Mouse (Mus musculus) heart, adult 2 months (tissue): ENCODE results near the gene Il1rap.

Experiments
- CTCF ChIP-seq: fragments of 200-600 bp; IDR thresholded peaks from 2 replicates; pipeline ENCODE4 v1.8.1; 2022; ENCODE audit warnings: antibody characterized with exemption, mild to moderate bottlenecking, moderate library complexity
- EP300 ChIP-seq: fragments of 200-500 bp; IDR thresholded peaks from 2 replicates; pipeline ENCODE4 v1.6.1; 2011; ENCODE audit warnings: low read depth, low read length, control low read depth; ENCODE audit not compliant: insufficient read depth

DNA sequence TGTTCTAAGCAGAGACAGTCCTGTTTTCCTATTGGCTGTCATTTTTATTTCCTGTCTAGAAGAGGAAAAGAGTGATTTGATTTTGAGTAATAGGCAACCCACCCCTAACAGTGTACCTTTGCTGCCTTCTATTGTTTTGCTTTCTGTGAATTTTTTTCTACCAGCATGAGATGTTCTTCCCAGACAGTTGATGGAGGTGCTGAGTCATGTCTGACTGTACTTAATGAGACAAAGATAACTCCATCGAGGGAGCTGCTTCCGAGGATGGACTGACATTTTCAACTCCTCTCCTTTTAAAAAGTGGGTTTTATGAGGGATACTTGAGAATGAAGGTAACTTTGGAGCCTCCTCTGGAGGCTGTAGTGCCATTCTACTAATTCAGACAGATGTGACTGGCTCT lies 64.6 kb downstream of the Il1rap start:
- TF ChIP-seq CTCF (no peak), EP300 (no peak)
